Mouse (Mus musculus) neutrophil, adult 5-6 weeks (primary cell): ENCODE results near the gene Urad. TPM values are rescaled to one million over a fixed set of nuclear protein-coding genes. Genes with fewer than 3 reads are reported as not detected.

Experiments used
- ATAC-seq: fragments of 151-379, 151-347 bp; 2 replicates; pipeline ENCODE4 v1.8.0; 2017; ENCODE audit warnings: mild to moderate bottlenecking, moderate TSS enrichment; ENCODE audit not compliant: insufficient number of reproducible peaks, poor library complexity, low FRiP score, severe bottlenecking; ENCODE audit errors: extremely low read depth
- total RNA-seq: library from RNA; stranded (forward); fragments of 200-1000 nt; gene quantifications from 2 replicates; pipeline ENCODE4 v1.2.3, GENCODE M21; 2017

The Urad gene
- total RNA-seq, 1 experiment from 2014 or later = not detected

DNA sequence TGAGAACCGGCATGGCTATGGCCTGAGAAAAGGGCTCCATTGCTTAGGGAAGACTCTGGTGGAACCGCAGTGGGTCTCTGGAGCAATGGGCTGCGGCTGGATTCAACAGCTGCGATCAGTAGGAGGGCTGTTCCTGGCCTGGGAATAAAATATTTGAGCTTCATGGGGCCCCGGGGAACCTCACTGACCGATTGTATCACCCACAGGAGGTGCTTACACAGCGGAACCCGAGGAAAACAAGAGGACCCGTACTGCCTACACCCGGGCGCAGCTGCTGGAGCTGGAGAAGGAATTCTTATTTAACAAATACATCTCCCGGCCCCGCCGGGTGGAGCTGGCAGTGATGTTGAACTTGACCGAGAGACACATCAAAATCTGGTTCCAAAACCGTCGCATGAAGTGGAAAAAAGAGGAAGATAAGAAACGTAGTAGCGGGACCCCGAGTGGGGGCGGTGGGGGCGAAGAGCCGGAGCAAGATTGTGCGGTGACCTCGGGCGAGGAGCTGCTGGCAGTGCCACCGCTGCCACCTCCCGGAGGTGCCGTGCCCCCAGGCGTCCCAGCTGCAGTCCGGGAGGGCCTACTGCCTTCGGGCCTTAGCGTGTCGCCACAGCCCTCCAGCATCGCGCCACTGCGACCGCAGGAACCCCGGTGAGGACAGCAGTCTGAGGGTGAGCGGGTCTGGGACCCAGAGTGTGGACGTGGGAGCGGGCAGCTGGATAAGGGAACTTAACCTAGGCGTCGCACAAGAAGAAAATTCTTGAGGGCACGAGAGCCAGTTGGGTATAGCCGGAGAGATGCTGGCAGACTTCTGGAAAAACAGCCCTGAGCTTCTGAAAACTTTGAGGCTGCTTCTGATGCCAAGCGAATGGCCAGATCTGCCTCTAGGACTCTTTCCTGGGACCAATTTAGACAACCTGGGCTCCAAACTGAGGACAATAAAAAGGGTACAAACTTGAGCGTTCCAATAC, 47.8 kb downstream of the Urad start:
- no peak for ATAC-seq

- no peak for ATAC-seq
Observed at GRCm38 (mm10) chr5:147272808-147273345, 49.4 kb downstream of the Urad start.

DNA sequence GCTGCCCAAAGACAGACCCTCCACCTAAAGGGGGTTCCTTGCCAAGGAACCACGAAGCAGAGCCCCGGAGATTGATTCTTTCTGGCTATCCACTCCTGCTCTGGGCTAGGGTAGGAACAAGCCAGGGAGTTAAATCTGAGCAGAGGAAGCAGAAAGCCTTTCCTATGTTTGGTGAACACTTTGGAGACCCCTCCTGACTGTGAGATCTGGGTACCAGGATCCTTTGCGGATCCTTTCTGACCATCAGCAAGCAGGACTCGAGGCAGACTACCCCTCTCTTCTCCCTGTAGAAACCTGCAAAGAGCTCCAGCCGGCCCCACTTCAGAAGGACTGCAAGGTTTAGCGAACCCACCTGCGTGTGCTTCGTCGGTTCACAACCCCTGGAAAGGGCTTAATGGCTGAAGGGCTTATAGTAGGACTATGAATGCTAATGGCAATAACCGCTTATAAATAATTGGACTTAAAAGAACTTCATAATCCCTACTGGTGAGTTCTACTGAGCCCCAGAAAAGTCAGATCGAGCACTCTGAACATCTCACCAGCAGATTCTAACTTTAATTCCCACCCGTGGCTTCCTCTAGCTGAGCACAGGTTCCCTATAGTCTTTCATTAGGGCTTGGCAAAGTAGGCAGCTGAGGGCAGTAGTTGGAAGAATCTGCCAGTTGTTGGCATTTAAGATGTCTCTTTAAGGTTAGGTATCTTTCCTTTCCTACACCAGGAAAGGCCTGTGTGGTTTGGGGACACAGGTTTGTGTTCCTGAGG, 50.0 kb downstream of the Urad start:
- ATAC-seq = no peak

DNA sequence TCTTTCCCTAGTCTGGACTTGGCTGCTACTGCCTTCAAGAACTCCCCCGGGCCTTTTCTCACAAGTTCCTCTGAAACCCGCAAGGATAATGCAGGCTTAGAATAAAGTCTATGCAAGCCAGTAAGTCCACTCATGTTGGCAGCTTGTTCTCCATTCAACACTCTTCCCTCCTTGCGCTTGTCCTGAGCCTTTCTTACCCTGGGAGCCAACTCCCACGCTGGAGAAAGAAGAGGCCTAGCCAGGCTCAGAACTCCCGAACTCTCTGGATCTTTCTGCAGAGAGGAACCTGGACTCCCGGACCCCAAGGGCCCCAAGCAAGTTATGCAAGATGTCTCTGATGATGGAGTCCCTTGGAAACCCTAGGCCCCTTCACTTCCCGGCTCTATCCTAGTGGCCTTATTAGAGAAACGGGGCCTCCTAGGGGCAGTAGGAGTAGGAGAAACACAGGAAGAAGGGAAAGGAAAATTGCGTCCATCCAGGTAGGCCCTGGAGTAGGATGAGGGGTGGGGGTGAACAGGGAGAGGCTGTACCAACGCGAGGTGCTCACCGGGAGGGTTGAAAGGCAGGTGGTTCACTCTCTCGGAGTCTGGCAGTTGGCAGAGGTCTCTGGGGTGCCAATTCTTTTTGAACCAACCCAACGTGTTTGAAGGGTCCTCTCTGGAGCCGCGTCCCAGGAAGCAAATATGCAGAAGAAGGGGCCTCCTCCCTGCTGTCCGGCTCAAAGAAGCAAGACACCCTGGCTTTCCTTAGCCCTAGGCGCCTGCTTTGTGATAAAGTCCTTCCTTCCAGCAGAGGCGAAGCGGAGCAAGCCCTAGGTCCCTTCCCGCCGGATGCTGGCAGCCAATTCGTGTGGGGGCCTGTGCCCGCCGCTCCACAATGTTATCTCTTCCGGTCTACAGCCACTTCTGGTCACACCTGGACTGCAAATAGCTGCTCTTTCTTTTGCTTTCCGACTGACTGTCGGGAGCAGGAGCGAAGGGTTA, 51.3 kb downstream of the Urad start:
- ATAC-seq = no peak

DNA sequence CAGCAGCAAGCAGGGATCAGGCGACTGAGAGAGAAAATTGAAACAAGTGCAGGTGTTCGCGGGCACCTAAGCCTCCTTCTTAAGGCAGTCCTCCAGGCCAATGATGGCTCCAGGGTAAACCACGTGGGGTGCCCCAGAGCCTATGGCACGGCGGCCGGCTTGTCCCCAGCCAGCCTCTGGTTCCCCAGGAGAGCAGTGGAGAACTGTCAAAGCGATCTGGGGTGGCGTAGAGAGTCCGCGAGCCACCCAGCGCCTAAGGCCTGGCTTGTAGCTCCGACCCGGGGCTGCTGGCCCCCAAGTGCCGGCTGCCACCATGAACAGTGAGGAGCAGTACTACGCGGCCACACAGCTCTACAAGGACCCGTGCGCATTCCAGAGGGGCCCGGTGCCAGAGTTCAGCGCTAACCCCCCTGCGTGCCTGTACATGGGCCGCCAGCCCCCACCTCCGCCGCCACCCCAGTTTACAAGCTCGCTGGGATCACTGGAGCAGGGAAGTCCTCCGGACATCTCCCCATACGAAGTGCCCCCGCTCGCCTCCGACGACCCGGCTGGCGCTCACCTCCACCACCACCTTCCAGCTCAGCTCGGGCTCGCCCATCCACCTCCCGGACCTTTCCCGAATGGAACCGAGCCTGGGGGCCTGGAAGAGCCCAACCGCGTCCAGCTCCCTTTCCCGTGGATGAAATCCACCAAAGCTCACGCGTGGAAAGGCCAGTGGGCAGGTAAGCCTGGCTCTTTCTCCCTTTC, 52.1 kb downstream of the Urad start, which contains the start of gene Pdx1:
Gene Pdx1 (plus strand): TSS at position 34 of the 747 bp plus-strand sequence.
- no peak for ATAC-seq

- ATAC-seq = no peak
Observed at GRCm38 (mm10) chr5:147269371-147269770, 52.9 kb downstream of the Urad start.

GRCm38 (mm10) chr5:147268728-147269127, 53.5 kb downstream of the Urad start:
- ATAC-seq = no peak

DNA sequence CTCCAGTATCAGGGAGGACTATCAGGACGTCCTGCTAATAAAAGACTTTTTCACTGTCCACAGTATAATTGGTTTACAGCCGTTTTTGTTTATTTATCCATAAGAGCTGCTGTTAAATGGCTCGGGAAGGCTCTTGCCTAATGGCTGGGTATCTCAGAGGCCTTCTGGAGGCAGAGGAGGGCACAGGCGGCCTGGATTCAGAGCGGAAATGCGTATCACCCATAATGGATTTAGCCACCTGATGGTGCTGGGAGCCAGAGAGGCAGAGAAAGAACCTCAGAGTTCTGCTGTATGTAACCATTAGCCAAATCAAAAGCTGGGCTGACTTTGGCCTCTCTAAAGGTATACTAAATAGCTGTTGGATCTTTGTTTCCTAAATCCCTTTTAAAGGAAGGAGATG, 54.8 kb downstream of the Urad start:
- ATAC-seq = no peak

Other genes starting within 250 kb of the Urad start
- 13.5 and 18.3 TPM in 2 replicates for gene Lnx2, start 245.9 kb downstream of the Urad start, total RNA-seq
- 63.5 and 70.0 TPM in 2 replicates for gene Polr1d, start 245.4 kb downstream of the Urad start, total RNA-seq
- not detected in 2 replicates for gene Gsx1, start 133.7 kb downstream of the Urad start, total RNA-seq
- not detected in 2 replicates for gene Pdx1, start 52.5 kb downstream of the Urad start, total RNA-seq
- not detected in 2 replicates for gene Cdx2, start 15.2 kb downstream of the Urad start, total RNA-seq
- gene Flt3, start 78.0 kb upstream of the Urad start, total RNA-seq = 2.0 and 2.1 TPM in 2 replicates
- 313 and 342 TPM in 2 replicates for gene Pan3, start 107.7 kb upstream of the Urad start, total RNA-seq